Mouse (Mus musculus): ENCODE results near the gene Rpl18.

The Rpl18 gene

DNA sequence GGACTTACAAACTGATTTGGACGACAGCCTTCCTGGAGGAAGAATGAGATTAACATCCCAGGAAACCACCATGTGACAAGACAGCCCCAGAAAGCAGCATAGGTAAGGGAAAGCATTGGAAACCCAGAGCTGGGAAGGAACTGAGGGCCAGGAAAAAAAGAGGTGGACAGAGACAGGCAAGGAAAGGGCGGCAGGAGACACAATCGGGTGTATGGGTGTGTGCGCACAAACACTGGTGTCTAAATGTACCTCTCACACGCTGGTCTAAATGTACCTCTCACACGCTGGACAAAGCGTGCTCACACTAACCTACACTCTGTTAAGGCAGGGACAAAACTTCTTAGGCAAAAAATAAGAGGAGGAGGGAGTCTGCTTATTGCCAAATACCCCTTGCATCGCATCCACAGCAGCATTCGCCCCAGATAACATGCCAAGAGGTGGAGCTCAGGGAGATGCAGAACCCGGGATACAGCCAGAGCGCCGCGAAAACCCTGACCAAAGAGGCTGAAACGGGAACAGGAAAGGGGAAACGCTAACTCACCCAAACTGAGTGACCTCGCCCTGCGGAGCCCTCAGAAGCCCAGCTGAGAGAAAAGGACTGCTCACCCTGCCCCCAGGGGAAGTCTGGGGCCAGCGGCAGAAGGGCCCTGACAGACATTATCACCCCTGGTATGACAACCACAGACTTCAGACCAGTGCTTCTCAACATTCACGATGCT, 643 bp downstream of the Rpl18 start:
- DNase-seq: no peak

DNA sequence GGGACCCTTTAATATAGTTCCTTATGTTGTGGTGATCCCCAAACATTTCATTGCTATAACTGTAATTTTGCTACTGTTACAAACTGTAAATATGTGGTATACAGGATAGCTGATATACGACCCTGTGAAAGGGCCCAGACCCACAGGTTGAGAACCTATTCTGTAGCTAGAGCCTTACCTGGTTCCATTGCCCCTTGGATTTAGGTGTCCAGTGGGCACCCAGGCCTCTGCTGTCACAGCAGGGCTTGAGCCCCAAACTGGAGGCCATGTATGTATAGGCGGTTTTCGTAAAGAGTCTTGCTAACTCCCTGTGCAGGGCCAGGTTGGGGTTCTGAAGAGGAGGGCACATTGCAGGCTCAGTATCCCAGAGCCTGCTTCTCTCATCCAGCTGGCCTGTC, 1.2 kb downstream of the Rpl18 start:
- no peak for DNase-seq

DNA sequence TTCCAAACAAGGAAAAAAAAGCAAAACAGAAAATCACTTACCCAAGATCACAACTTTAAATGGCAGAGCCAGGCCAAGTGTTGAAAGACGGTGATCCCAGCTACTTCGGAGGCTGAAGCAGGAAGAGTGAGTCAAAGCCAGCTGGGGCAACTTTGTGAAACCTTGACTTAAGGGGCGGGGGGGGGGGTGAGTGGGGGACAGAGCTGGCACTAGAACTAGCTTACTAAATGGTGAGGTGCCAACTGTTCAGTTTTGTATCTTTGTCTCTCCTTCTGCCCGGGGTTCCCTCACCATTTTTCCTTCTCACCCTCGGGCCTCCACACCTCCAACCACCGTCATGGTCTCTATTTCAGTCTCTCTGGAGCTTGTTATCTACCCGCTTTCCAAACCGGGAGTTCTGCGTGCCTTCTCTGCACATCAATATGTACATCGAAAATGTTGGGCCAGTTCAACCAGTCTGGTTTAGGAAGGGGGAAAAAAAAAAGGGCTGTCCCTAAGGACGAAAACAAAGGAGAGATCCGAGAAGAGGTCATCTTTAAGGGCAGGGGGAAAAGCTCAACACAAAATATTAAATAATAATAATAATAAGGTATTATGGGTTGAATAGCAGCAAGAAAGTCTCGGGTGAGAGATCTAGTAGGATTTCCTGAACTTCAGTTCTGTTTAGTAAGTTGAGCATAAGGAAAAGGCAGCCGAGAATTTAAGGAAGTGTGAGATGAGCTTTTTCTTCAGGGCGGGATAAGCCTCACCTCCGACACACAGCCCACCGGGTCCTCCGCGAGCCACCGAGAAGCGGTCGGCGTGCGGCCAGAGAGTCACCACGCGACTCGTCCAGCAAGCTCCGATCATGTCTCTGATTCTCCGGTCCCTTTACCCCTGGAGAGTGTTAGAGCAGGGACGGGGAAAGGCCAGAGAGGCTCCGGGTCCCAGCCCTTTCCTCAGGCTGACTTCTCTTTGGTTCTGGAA, 2.0 kb downstream of the Rpl18 start:
- no peak for DNase-seq

DNA sequence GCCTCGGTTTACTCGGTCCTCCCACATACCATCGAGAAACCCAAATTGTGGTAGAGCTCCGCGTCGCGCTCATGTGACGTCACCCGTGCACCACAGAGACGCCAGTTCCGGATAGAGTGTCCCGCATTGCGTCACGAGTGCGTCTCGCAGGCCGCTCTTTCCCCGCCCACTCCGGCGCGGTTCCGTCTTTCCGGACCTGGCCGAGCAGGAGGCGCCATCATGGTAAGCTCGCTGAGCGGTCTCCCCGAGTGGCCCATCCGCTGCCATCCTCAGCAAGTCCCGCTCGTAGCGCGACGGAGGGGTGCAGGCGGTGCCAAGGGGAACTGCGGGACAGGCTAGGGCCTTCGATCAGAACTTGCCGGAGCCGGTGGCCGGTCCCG, 2.7 kb downstream of the Rpl18 start, which contains the start of gene Sphk2:
Sphk2 (minus strand) TSS at position 85 of the 380 bp plus-strand sequence.
- DNase-seq: peak; percentile 98

DNA sequence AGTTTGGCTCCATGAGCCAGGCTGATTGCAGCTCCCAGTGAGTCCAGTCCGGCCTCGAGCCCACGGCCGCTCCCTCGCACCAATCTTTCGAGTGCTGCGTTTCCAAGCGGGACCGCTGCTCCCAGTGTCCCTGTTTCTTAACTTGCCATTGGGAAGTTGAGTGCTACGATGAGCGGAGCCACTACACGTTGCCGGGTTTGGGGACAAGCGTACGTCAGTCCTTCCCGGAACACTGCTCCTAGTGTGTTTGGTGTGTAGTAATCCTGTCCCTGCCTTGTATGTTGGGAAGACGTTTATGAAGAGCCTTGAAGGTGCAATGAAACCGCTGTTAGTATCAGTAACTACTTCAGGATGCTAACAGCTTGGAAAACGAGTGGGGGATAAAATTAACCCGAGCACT, 3.1 kb downstream of the Rpl18 start:
- no peak for DNase-seq

DNA sequence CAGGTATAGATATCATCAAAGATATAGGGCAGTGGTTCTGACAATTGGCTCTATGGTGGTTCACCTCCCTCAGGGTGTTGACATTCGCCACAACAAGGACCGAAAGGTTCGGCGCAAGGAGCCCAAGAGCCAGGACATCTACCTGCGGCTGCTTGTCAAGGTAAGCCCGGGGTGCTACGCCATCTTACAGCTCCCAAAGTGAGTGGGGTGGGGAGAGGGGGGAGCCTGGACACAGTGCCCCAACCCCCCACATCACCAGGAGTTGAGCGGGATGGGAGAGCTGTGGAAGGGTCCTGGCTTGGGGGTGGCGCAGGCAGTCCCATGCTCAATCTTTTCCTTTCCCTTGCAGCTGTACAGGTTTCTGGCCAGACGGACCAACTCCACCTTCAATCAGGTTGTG, 3.9 kb downstream of the Rpl18 start:
- no peak for DNase-seq

DNA sequence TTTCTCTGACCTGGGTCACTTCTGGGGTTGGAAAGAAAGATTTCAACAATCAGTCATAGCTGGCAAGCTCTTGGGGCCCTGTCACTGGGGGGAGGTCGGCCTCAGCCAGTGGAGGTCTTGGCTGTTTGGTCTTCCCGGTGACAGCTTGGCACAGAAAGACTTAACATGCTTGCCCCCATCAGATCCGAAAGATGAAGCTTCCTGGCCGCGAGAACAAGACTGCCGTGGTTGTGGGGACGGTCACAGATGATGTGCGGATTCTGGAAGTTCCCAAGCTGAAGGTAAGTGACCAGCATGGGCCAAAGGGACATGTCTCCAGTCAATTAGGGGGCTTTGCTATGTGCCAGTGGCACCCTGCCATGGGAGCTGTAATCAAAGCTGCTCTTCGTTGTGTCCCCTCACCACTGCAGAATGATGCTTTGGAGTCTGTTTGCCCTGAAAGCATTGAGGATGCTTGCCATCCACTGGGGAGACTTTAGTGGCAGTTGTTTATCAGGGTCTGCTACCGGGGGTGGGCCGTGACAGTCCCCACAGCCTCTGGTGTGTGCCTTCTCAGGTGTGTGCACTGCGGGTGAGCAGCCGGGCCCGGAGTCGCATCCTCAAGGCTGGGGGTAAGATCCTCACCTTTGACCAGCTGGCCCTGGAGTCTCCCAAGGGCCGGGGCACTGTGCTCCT, 4.6 kb downstream of the Rpl18 start:
- DNase-seq: no peak

DNA sequence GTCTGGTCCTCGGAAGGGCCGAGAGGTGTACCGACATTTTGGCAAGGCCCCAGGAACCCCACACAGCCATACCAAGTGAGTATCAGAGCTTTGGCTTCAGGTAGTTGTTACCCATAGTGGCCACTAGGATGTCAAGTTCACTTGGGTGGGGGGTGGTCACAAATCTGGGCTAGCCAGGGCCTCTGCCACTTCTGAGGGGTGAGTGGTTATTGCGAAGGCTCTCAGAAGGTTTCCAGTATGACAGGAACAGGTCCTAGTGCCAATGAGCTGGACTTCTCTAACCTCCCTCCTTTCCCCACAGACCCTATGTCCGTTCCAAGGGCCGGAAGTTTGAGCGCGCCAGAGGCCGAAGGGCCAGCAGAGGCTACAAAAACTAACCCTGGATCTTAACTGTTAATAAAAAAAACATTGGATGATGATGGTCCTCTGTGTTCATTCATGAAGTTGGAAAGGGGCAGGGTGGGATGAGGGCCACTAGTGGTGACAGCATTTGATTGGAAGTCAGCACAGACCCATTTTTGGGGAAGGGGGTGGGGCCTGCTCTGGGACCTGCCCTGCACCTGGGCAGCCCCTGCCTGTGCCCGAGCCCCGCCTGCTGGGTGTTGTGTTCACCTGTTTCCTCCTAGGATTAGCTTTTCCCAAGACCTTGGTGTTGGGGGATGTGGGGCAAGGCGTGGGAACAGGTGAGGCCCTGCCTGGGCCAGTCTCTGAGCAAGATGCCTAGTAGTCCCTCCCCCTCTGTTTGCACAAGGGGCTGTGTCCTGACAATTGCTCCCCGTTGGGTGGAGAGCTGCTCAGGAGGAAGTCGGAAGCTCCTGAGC, 5.4 kb downstream of the Rpl18 start, which contains the start of gene Fam83e:
Fam83e (plus strand) TSS at position 800 of the 821 bp plus-strand sequence.
- no peak for DNase-seq

DNA sequence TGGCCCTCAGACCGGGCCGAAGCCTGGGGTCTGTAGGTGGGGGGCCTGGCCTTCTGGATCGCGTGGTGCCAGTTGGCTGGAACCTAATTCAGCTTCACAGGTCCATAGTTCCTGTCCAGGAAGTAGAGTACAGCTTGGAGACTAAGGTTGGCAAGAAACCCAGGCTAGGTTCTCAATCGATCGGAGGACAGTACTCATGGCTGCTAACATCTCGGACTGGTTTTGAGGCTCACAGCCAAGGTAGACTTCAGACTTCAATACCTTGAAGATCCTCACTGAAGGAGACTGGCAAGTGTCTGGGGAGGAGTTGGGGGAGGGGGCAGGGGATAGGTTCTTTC, 5.9 kb downstream of the Rpl18 start:
- no peak for DNase-seq

DNA sequence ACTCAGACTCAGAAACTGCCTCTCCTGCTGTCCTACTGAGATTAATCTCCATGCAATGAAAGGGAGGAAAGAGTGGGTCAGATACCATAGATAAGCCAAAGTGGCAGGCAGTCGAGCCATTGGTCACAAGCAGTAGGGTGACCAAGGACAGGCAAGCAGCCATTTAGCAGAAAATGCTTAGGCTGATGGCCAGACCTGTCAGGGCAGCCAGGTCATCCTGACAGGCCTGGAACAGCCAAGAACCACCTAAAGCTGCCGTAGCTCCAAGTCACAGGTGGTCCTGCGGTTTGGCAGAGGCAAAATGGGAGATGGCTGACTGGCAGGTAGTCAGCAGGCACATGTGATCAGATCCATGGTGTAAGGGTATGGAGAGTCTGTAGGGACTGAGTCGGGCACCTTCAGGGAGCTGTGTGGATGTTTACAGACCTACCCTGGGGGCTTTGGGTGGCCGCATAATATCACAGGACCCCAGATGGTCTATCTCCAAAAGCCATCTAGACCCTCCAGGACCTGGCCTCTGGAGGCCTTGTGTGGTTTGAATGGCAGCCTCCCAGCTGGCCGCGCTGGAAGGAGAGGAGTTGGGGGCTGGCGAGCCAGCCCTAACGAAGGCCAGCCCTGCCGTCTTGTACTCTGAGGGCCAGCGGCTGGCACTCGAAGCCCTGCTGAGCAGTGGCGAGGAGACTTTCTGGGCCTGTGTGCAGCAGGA, 6.5 kb downstream of the Rpl18 start:
- no peak for DNase-seq

DNA sequence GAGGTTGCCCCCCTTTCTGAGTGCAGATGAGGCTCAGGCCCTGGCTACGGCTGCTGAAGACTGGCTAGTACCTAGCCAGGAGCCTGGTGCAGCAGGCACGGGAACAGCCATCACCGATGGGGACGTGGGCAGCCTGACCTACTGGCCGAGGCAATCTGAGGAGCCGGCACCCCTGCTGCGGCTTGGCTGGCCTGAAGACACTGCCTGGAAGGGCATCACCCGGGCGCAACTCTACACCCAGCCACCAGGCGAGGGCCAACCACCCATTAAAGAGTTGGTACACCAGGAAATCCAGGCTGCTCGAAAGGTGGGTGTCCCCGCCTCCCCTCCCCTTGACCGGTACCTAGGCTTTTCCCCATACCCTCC, 7.1 kb downstream of the Rpl18 start:
- no peak for DNase-seq

DNA sequence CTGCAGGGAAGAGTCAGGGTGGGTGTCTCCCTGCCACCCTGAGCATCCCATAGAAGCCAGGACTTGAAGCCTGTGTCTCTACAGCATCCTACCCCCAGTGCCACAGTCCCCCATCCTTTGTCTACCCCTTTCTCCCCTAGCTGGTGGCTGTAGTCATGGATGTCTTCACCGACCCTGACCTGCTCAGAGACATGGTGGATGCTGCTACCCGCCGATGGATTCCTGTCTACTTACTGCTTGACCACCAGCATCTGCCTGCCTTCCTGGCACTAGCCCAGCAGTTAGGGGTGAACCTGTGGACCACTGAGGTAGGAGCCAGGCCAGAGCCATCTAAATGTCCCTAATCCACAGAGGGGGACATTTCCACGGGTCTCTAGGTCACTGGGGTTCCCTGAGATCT, 8.0 kb downstream of the Rpl18 start:
- no peak for DNase-seq

DNA sequence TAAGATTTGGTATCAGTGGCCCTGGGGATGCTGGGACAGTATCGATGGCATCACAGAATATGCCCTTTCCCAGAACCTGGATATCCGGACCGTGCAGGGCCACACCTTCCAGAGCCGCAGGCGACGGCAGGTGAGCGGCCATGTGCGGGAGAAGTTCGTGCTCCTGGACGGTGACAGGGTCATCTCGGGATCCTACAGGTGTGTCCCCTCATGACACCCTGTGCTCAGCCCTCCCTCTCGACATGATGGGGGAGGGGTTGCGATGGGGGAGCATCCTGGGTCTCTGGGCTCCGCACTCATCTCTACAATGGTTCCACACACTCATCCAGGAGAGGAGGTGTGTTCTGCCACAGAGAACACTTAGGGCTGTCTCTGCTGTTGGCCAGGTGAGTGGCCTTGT, 8.5 kb downstream of the Rpl18 start:
- DNase-seq: no peak

DNA sequence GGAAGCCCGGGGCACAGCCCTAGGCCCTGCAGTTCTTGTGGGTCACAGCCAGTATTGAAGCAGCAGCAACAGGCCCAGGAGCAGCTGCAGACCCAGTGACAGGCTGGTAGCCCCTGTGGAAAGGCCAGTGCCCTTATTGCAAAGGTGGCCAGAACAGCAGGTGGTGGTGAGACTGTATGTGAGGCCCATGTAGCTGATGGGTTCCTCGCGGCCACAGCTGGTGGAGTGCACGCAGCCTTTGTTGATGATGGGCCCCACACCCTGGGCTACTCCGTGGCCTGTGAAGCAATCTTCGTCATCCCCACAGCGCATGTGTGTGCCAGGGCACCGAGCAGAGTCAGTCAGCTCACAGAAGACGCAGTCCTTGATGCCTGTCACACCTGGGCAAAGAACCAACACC, 9.9 kb downstream of the Rpl18 start:
- no peak for DNase-seq

DNA sequence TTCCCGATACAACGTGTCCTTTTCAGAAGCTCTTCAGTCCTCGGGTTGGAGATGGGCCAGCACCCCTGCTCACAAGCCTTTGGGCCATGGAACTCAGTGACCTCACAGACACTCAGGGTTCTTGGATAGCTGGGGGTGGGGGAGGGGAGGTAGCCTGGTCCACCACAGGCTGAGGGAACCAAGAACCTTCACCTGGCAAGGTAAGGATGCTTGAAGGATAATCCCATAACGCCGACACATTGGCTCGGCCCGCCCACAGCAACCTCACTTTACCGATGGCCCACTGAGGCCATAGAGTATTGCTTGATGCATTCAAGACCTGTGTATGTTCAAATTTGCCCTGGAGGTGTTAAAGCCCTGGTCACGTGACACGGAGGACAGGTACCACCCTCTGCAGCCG, 10.5 kb downstream of the Rpl18 start, which contains the start of gene Spaca4:
Spaca4 (minus strand) TSS at position 101 of the 400 bp plus-strand sequence.
- no peak for DNase-seq

DNA sequence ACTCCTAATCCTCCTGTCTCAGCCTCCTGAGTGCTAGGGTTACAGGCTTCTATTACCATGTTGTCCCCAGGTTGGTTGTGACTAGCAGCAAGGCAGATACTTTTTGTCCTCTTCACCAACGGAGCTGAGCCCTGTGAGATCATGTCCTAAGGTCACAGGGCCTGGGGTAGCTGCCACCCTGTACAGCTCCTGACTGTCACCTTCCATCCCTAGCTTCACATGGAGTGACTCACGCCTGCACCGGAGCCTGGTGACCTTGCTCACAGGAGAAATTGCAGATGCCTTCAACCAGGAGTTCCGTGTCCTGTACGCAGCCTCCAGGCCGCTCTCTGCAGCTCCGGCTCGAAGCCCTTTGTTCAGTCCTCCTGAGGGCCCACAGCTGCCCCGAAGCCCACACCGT, 11.2 kb downstream of the Rpl18 start:
- DNase-seq: no peak

DNA sequence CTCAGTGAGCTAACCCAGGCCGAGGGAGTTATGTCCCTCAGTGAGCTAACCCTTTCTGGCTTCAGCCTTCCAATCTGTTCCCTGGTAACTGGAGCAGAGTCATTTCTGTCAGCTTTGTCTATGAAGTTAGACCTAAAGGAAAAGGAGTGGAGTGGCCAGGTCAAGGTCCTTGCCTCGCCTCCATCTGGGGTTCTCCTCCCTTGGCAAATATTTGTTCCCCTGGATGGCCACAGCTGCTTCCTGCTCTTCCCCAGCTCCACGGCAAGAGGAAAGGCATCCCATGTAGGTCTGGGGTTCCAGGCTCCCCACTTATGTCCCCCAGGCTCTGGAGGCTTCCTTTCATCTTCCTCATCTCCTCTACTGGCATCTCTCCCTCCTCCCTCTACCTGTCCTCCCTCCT, 12.4 kb downstream of the Rpl18 start:
- no peak for DNase-seq

DNA sequence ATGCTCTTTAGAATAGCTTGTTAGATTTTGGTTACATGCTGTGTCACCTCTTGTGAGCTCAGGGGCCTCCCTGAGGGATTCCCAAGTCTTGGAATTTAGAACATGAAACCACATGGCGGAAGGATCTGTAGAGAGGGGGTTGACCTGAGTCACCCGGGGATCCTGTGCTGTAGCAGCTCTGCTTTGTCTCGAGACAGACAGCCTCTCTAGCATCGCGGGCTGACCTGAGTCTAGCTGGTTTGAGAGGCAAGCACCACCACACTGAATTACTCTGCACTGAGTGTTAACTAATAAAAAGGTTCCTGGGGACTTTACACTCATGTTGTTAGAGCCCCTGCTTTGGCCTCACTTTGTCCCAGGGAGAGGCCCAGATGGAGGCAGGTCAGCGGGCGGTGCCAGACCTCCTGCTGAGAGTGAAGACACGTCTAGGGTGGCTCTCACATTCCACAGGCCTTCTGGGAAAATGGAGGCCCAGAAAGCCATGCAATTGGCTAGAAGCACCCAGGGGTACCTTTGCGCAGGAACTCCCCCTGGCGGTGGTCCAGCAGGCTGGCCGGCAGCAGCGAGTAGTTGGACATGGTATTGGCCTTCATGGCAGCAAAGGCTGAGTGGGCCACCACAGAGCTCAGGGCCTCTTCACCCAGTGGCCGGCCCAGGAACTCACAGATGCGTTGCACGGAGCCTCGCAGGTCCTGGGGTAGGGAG, 15.6 kb downstream of the Rpl18 start:
- peak; percentile 68 for DNase-seq

DNA sequence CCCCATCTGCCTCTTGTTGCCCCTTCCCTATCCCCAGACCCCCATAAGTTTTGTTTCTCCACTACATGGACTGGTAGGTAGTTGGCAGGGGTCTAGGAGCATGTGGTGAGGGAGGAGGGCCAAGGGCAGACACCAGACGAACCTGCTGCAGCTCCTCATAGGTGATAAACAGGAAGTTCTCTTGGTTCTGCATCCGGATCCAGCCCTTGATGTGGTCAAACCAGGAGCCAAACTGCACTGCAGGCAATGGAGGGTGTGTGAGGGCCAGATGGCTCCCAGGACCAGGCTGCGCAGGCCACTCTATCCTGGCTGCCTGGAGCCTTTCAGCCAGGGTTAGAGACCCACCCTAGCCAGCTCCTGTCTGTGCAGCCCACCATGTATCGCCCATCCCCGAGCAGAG, 18.2 kb downstream of the Rpl18 start:
- peak; percentile 85 for DNase-seq

DNA sequence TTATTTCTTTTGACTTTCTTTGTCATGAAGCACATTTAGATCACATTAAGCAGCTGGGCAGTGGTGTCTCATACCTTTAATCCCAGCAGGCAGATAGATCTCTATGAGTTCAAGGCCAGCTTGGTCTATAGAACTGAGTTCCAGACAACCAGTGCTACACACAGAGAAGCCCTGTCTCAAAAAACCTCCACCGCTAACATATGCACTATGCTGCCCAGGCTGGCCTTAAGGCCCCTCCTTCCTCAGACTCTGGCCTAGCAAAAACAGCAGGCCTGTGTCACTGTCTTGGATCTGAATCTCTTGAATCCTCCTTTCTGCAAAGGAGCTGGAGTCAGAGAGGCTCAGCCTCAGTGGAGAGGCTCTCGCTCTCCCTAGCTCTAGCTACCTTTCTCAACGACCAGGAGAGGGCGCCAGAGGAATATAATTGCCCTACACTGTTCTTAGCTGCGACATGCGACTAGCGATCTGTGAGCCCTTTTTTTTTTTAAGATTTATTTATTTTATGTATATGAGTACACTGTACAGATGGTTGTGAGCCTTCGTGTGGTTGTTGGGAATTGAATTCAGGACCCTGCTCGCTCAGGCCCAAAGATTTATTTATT, 24.0 kb downstream of the Rpl18 start:
- DNase-seq: peak; percentile 86

DNA sequence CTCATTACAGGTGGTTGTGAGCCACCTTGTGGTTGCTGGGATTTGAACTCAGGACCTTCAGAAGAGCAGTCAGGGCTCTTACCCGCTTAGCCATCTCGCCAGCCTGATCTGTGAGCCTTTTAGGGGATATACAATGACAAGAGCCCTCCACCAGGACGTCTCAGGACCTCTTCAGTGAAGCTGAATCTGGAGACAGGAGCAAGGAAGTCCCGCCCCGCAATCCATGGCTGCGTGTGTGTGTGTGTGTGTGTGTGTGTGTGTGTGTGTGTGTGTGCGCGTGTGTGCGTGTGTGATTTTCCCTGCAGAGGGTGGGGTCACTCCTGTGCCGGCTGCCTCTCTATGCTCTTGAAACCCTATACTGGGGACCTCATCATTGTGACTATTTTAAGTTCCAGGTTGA, 24.6 kb downstream of the Rpl18 start:
- no peak for DNase-seq

Data from thymus, postnatal 14 days (tissue).